Mouse (Mus musculus): ENCODE results near the gene Fscn3. TPM values are rescaled to one million over a fixed set of nuclear protein-coding genes. Genes with fewer than 3 reads are reported as not detected.
A peak's percentile ranks its signal among the peaks of the same experiment; 100 is the strongest.

Gene Fscn3
- total RNA-seq, 2 experiments from 2014 or later: 0.48 TPM; not detected in 1

- peak; percentile 97 for ATAC-seq (replicated peaks; ENCODE audit: low FRiP score, low TSS enrichment, poor library complexity, severe bottlenecking)
These were observed 52.5 kb downstream of the Fscn3 start for GRCm38 (mm10) chr6:28479865-28480751.

GRCm38 (mm10) chr6:28480752-28481492 lies 53.3 kb downstream of the Fscn3 start:
- no peak for ATAC-seq (replicated peaks; ENCODE audit: low FRiP score, low TSS enrichment, poor library complexity, severe bottlenecking)

DNA sequence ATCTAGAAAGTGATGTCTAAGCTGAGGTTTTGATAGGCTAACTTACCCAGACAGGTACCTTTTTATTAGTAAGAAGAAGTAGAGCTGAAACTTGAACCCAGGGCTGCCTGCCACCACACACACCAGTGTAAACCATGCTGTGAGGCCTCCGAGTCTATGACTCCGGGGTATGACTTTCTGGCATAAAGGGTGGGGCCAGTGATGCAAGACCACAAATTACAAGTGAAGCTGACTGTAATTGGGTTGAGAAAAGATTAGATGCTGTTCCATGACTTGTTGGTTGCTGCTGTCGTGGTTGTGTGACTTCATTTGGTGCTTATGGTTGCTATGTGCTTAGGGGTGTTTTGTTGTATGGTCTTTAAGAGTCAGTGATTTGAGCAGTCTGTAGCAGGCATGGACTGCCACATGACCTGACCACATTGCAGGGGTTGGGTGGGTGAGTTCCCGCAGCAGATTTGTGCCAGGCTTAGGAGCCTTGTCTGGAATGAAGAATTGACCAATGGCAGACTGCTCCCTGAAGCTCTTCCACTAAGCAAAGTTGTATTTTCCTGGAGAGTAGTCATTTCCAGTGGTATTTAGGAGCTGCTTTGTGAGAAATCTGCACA lies 55.2 kb downstream of the Fscn3 start:
- ATAC-seq (replicated peaks; ENCODE audit: low FRiP score, low TSS enrichment, poor library complexity, severe bottlenecking): no peak

DNA sequence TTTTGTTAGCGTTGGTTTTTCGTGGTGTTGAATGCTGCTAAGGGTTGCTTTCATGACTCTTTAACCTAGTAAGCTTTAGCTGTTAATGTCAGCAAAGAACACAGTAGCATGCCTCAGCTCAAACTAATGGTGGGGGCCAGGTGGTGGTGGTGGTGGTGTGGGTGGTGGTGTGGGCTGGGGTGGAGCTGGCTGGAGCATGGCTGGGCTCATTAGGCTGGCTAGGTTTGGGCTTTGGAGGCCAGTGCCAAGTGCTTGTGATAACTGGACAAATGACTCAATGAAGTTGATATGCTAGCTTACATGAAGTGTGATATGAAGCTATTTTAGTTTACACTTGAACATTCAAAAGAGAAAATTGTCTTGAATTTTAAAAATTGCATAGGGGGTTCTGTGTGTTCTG lies 58.4 kb downstream of the Fscn3 start:
- ATAC-seq (replicated peaks; ENCODE audit: low FRiP score, low TSS enrichment, poor library complexity, severe bottlenecking): no peak

DNA sequence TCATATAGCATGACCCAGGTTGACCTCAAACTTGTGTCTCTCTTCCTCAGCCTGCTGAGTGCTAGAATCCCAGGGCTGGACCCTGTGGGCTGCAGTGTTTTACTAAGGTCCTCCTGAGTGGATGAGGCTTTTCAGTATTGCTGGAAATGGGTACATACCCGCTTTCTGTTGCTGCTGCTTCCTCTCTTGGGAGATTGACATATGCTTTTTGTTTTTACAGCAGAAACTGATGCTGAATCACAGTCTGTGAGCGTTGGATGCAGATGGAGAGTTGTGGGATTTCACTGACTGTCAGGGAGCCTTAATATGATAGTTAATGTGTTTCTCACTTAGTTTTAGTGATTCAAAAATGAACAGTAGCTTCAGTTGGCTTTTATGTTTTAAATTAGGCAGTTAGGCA lies 58.9 kb downstream of the Fscn3 start:
- no peak for ATAC-seq (replicated peaks; ENCODE audit: low FRiP score, low TSS enrichment, poor library complexity, severe bottlenecking)

DNA sequence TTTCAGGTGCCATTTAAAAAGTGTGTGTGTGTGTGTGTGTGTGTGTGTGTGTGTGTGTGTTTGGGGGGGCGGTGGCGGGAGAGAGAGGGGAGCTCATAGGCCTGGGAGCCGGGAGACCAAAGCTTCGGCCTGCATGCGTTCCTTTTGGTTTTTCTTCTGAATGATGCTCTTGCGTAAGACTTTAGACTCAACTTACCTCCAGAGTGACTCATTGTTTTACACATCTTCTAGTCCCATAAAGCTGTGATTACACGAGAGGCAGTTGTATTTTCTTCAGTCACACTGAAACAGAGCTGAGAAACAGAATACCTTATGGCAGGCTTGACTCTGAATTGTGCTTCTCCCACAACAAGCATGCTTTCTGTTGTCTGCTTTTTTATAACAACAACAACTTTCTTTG lies 59.3 kb downstream of the Fscn3 start:
- no peak for ATAC-seq (replicated peaks; ENCODE audit: low FRiP score, low TSS enrichment, poor library complexity, severe bottlenecking)

Other genes starting within 250 kb of the Fscn3 start
- gene Zfp800, start 29.8 kb upstream of the Fscn3 start, total RNA-seq (2014; fragmentation: Nextera tagmentation): 73.2 and 81.9 TPM in 2 replicates
- gene Zfp800, start 29.8 kb upstream of the Fscn3 start, total RNA-seq (2017): 112 and 158 TPM in 2 replicates
- 74.2 and 89.2 TPM in 2 replicates for gene Arf5, start 4.2 kb upstream of the Fscn3 start, total RNA-seq (2014; fragmentation: Nextera tagmentation)
- gene Arf5, start 4.2 kb upstream of the Fscn3 start, total RNA-seq (2017): 43.2 and 45.6 TPM in 2 replicates
- gene Gcc1, start 601 bp downstream of the Fscn3 start, total RNA-seq (2014; fragmentation: Nextera tagmentation): 4.2 and 4.3 TPM in 2 replicates
- 10.4 and 12.1 TPM in 2 replicates for gene Gcc1, start 601 bp downstream of the Fscn3 start, total RNA-seq (2017)
- gene Pax4, start 21.6 kb downstream of the Fscn3 start, total RNA-seq (2014; fragmentation: Nextera tagmentation): not detected in 2 replicates
- not detected in 2 replicates for gene Pax4, start 21.6 kb downstream of the Fscn3 start, total RNA-seq (2017)
- 65.7 and 94.3 TPM in 2 replicates for gene Snd1, start 47.4 kb downstream of the Fscn3 start, total RNA-seq (2014; fragmentation: Nextera tagmentation)
- 80.6 and 188 TPM in 2 replicates for gene Snd1, start 47.4 kb downstream of the Fscn3 start, total RNA-seq (2017)

All from megakaryocyte-erythroid progenitor cell, adult 5-6 weeks (primary cell).